Mouse (Mus musculus) midbrain, postnatal 0 days (tissue): ENCODE data around the gene Spib. TPM values are rescaled to one million over a fixed set of nuclear protein-coding genes. Genes with fewer than 3 reads are reported as not detected.

Experiments
- ATAC-seq: fragments of 200-750 bp; cut with Nextera tagmentation; 2 replicates; pipeline ENCODE4 v1.8.0; 2017; ENCODE audit warnings: moderate number of reproducible peaks, mild to moderate bottlenecking, moderate TSS enrichment, moderate library complexity; ENCODE audit not compliant: low FRiP score
- DNase-seq: peaks from one replicate; pipeline ENCODE4 v3.0.0-alpha.2; 2015; ENCODE audit warnings: low spot score
- H3K27ac ChIP-seq: fragments of 300-500 bp; sonication (generic); 2 replicates; pipeline ENCODE4 v1.5.1; 2014; ENCODE audit warnings: low read depth, mild to moderate bottlenecking, low read length, mixed read lengths
- H3K27me3 ChIP-seq: fragments of 300-500 bp; sonication (generic); 2 replicates; pipeline ENCODE4 v1.6.1; 2014; ENCODE audit warnings: low read length, control low read depth, mixed read lengths; ENCODE audit not compliant: insufficient read depth
- H3K36me3 ChIP-seq: fragments of 300-500 bp; sonication (generic); 2 replicates; pipeline ENCODE4 v1.6.1; 2014; ENCODE audit warnings: low read length, control low read depth, mixed read lengths; ENCODE audit not compliant: insufficient read depth
- H3K4me1 ChIP-seq: fragments of 300-500 bp; sonication (generic); 2 replicates; pipeline ENCODE4 v1.6.1; 2014; ENCODE audit warnings: mild to moderate bottlenecking, control low read depth, antibody characterized with exemption, low read length, mixed read lengths; ENCODE audit not compliant: insufficient read depth
- H3K4me2 ChIP-seq: fragments of 300-500 bp; sonication (generic); 2 replicates; pipeline ENCODE4 v1.6.1; 2014; ENCODE audit warnings: low read depth, mild to moderate bottlenecking, low read length, mixed read lengths; ENCODE audit not compliant: poor library complexity, severe bottlenecking
- H3K4me3 ChIP-seq: fragments of 300-500 bp; sonication (generic); 2 replicates; pipeline ENCODE4 v1.5.1; 2014; ENCODE audit warnings: low read depth, mild to moderate bottlenecking, low read length, moderate library complexity
- H3K9ac ChIP-seq: fragments of 300-500 bp; sonication (generic); replicated peaks from 2 replicates; pipeline ENCODE4 v1.6.1; 2014; ENCODE audit warnings: mild to moderate bottlenecking, low read length, moderate library complexity, mixed read lengths; ENCODE audit not compliant: poor library complexity, severe bottlenecking
- H3K9me3 ChIP-seq: fragments of 300-500 bp; sonication (generic); 2 replicates; pipeline ENCODE4 v1.6.1; 2016; ENCODE audit warnings: low read length, control low read depth
- CTCF ChIP-seq: IDR thresholded peaks from 2 replicates; pipeline ENCODE4 v1.5.1; 2016; ENCODE audit warnings: antibody characterized with exemption, mild to moderate bottlenecking
- WGBS: fragments of 180-500 bp; shearing (Covaris S2); extraction: QIAGEN DNeasy Blood & Tissue Kit; methylation state at CpG from one replicate; pipeline ENCODE4 v1.1.7; 2014; 5-methylcytosine and 5-hydroxymethylcytosine counted together
- polyA plus RNA-seq: library from polyadenylated mRNA; unstranded; fragments of >200 nt; fragmentation: Nextera tagmentation; extraction: Ambion mirVana; gene quantifications from 2 replicates; pipeline ENCODE4 v1.2.1, GENCODE M21; 2015
- total RNA-seq: library from RNA; depleted of rRNA; stranded (reverse); fragments of >200 nt; gene quantifications from 2 replicates; pipeline ENCODE4 v1.2.3, GENCODE M21; 2014

The Spib gene
- total and polyA plus RNA-seq, 2 experiments from 2014 or later: 0.14 TPM; not detected in 1

GRCm38 (mm10) chr7:44570989-44571388 lies 39.1 kb upstream of the Spib start:
- Histone ChIP-seq H3K9me3 (no peaks in the 10 kb centered on the region), H3K4me2 (no peak overlapping the region), H3K9ac (no peak overlapping the region), H3K4me1 (no peaks in the 10 kb centered on the region), H3K36me3 (no peaks in the 10 kb centered on the region), H3K4me3 (no peak overlapping the region), H3K27me3 (no peaks in the 10 kb centered on the region), H3K27ac (no peak overlapping the region)
- TF ChIP-seq CTCF: no peak
- 83% methylated on average over 6 of the region's 6 CpGs for WGBS
- ATAC-seq (no peak), DNase-seq (no peak)

- H3K4me1 ChIP-seq: no peaks in the 10 kb centered on the region
- no peak overlapping the region for H3K9ac ChIP-seq
These were observed 36.9 kb upstream of the Spib start for GRCm38 (mm10) chr7:44568803-44569202.

GRCm38 (mm10) chr7:44565414-44565813 lies 33.5 kb upstream of the Spib start:
- no peak overlapping the region for H3K4me2 ChIP-seq

More at GRCm38 (mm10) chr7:44568803-44569202, 36.9 kb upstream of the Spib start:
- no peak overlapping the region for H3K27ac ChIP-seq
- DNase-seq (no peak), ATAC-seq (no peak)
- no peaks in the 10 kb centered on the region for H3K27me3 ChIP-seq
- no peak overlapping the region for H3K4me2 ChIP-seq
- no peak for TF ChIP-seq CTCF
- no peak overlapping the region for H3K4me3 ChIP-seq
- no peaks in the 10 kb centered on the region for H3K36me3 ChIP-seq
- 74% methylated on average over 9 of the region's 9 CpGs for WGBS
- H3K9me3 ChIP-seq: no peaks in the 10 kb centered on the region

GRCm38 (mm10) chr7:44564486-44564885 lies 32.6 kb upstream of the Spib start:
- H3K4me1 ChIP-seq: no peaks in the 10 kb centered on the region
- no peaks in the 10 kb centered on the region for H3K36me3 ChIP-seq
- no peak for ATAC-seq
- H3K4me2 ChIP-seq: no peak overlapping the region
- no peaks in the 10 kb centered on the region for H3K9me3 ChIP-seq
- WGBS: 78% methylated on average over 10 of the region's 10 CpGs
- DNase-seq: no peak
- H3K4me3 ChIP-seq: no peak overlapping the region
- no peak overlapping the region for H3K9ac ChIP-seq
- H3K27me3 ChIP-seq: no peaks in the 10 kb centered on the region
- no peak for TF ChIP-seq CTCF
- H3K27ac ChIP-seq: no peak overlapping the region

More at GRCm38 (mm10) chr7:44565414-44565813, 33.5 kb upstream of the Spib start:
- Histone ChIP-seq H3K36me3 (no peaks in the 10 kb centered on the region), H3K27ac (no peak overlapping the region), H3K4me1 (no peaks in the 10 kb centered on the region), H3K4me3 (no peak overlapping the region), H3K27me3 (no peaks in the 10 kb centered on the region), H3K9me3 (no peaks in the 10 kb centered on the region), H3K9ac (no peak overlapping the region)
- ATAC-seq (no peak), DNase-seq (no peak)
- WGBS: 82% methylated on average over 6 of the region's 6 CpGs
- TF ChIP-seq CTCF: no peak

GRCm38 (mm10) chr7:44563284-44563683 lies 31.4 kb upstream of the Spib start:
- H3K36me3 ChIP-seq: no peaks in the 10 kb centered on the region
- no peaks in the 10 kb centered on the region for H3K4me1 ChIP-seq
- WGBS: 51% methylated on average over 8 of the region's 8 CpGs
- no peak for TF ChIP-seq CTCF
- no peak overlapping the region for H3K9ac ChIP-seq
- ATAC-seq (no peak), DNase-seq (no peak)
- H3K4me3 ChIP-seq: no peak overlapping the region
- no peaks in the 10 kb centered on the region for H3K9me3 ChIP-seq
- H3K4me2 ChIP-seq: no peak overlapping the region
- H3K27me3 ChIP-seq: no peaks in the 10 kb centered on the region
- no peak overlapping the region for H3K27ac ChIP-seq

- peak; percentile 90 for DNase-seq
- ATAC-seq: 0 out of 2 replicates have a peak, but pooled peaks have one; percentile 73
- H3K9ac ChIP-seq: no peak overlapping the region; the same call in 1 of the 2 replicates
- no peaks in the 10 kb centered on the region for H3K4me1 ChIP-seq
- H3K27ac ChIP-seq: no peak overlapping the region
- no peak overlapping the region for H3K4me3 ChIP-seq
- TF ChIP-seq CTCF: peak; percentile 91
- H3K4me2 ChIP-seq: no peak overlapping the region
- no peaks in the 10 kb centered on the region for H3K9me3 ChIP-seq
- H3K36me3 ChIP-seq: no peaks in the 10 kb centered on the region
- H3K27me3 ChIP-seq: no peaks in the 10 kb centered on the region
- 52% methylated on average over 18 of the region's 18 CpGs for WGBS
These were observed 28.8 kb upstream of the Spib start for GRCm38 (mm10) chr7:44560435-44561400.
